Comparison of ENCODE assay signal across 8 mouse cellular contexts in the genomic region with DNA sequence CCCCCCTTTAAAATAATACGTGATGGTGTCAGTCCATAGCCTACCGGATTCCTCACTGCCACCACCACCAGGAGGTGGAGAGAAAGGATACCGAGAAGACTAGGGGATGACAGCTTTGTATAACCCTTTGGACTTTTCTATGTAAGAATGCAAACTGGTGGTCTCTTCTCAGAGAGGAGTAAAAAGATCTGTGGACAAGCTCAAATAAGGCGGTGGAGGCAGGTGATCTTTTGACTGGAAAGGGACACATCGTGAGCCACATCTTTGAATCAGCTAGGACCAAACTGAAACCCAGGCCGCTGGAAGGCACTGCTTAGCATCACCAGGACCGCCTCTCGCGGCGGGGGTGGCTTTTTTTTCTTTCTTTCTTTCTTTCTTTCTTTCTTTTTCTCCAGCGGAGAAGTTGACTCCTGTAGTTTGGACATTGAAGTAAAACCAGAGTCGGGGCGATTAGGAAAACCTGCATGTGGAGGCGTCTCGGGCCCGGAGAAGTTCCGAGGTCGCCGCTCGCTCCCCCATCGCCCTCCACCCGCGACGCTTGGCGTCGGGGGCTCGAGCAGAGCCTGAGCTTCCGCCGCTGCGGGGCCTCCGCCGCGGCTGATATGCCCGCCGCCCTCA. TPM values are rescaled to one million over a fixed set of nuclear protein-coding genes. Genes with fewer than 3 reads are reported as not detected.
DNase-seq lines count a peak whose midpoint lies in the region; ATAC-seq and TF ChIP-seq lines count a peak whose summit lies in the region.

No protein-coding gene starts in this region.

- peak overlapping the region; percentile 79 for H3K4me2 ChIP-seq in heart, embryonic 14.5 days (ENCODE audit: low read length)

- H3K4me3 ChIP-seq in heart, embryonic 14.5 days (ENCODE audit: control insufficient read depth in 1 of 2, insufficient read depth in 1 of 2, low read depth in 1 of 2, low read length in 2 of 2): peak overlapping the region; percentile 77 to 95

- peak; percentile 33 for ATAC-seq in Patski
- ATAC-seq in heart, embryonic 14.5 days (ENCODE audit: insufficient number of reproducible peaks, insufficient read depth, low FRiP score, low read depth): no peak

- peak; percentile 52 for TF ChIP-seq CTCF in Patski (IDR thresholded peaks at IDR 0.05)

- H3K36me3 ChIP-seq in heart, embryonic 14.5 days (ENCODE audit: control insufficient read depth, insufficient read depth, low read length): no peaks in the 10 kb centered on the region

- WGBS in heart, embryonic 14.5 days: under 1% methylated on average over 34 of the region's 35 CpGs

- H3K9ac ChIP-seq in heart, embryonic 14.5 days (ENCODE audit: low read length): peak overlapping the region; percentile 96

- DNase-seq in CD4-positive, CD25-positive, alpha-beta regulatory T cell, adult 2 months (ENCODE audit: low read depth, low spot score): peak; percentile 69
- no peak for DNase-seq in Patski (ENCODE audit: low read depth, low spot score)
- DNase-seq in embryo, embryonic 10.5 days (ENCODE audit: low spot score): peak; percentile 75
- peak; percentile 44 to 63 for DNase-seq in kidney, postnatal 4 days
- peak; percentile 34 for DNase-seq in lung, postnatal 14 days
- DNase-seq in right cerebral cortex, adult 2 months (ENCODE audit: low spot score in 2 of 2): peak; percentile 47 to 53
- DNase-seq in urinary bladder, adult 2 months (ENCODE audit: low spot score): no peak

- in situ Hi-C loops in Patski (cut with MboI; ENCODE audit: low pct_unique_long_range_greater_than_20kb): loop anchor here (10.0 kb wide), 2 partner anchors 359 to 599 kb away; a partner anchor contains a TSS

- peak overlapping the region; percentile 93 to 95 for H3K27ac ChIP-seq in heart, embryonic 14.5 days (replicated peaks in 1 of 2; ENCODE audit: control insufficient read depth in 1 of 2, insufficient read depth in 1 of 2, low read depth in 2 of 2, low read length in 2 of 2)

- H3K4me1 ChIP-seq in heart, embryonic 14.5 days (ENCODE audit: control insufficient read depth in 2 of 2, insufficient read depth in 2 of 2, low read length in 2 of 2): peaks cover 2 to 26% of the 10 kb centered on the region in 2 experiments; a peak in 3 of 4 replicates

- CTCF ChIA-PET in Patski (lab: Charles Lee): interaction anchor here (1.0 to 1.4 kb wide), 3 partner anchors 12 to 60 kb away, joined by 3 to 4 read pairs (median 3); no protein-coding TSS in a partner anchor

- no peaks in the 10 kb centered on the region for H3K9me3 ChIP-seq in heart, embryonic 14.5 days (ENCODE audit: control insufficient read depth, low read length)

- POLR2A ChIA-PET in Patski (lab: Charles Lee): interaction anchor here (0.7 to 1.2 kb wide), 6 partner anchors 52 to 118 kb away, joined by 3 to 4 read pairs (median 4); no protein-coding TSS in a partner anchor

- H3K27me3 ChIP-seq in Patski: no peaks in the 10 kb centered on the region
- H3K27me3 ChIP-seq in heart, embryonic 14.5 days (ENCODE audit: control insufficient read depth, insufficient read depth, low read length): no peaks in the 10 kb centered on the region

RNA-seq across cellular contexts. Expression of a gene that starts 0.9 kb away (rescaled TPM):
- 83.1 TPM for polyA plus RNA-seq in Patski (2021)
- polyA plus RNA-seq in heart, embryonic 14.5 days (2014; fragmentation: Nextera tagmentation; extraction: Ambion mirVana): 27.2 and 31.2 TPM in 2 replicates
- 33.9 and 35.7 TPM in 2 replicates for polyA plus RNA-seq in urinary bladder, adult 2 months (2012; rRNA removed)

Comparison
In these comparisons a context has a peak if more than half of its experiments do, and no peak if none do; other contexts are left out.
1. DNase-seq: peak in CD4-positive, CD25-positive, alpha-beta regulatory T cell, adult 2 months (single experiment), embryo, embryonic 10.5 days (single experiment), kidney, postnatal 4 days (2 of 2), lung, postnatal 14 days (single experiment) and right cerebral cortex, adult 2 months (2 of 2); none in Patski (single experiment) and urinary bladder, adult 2 months (single experiment).